Mouse (Mus musculus): Measurements from ENCODE around the gene Inip.

The Inip gene

GRCm38 (mm10) chr4:59782853-59783684 lies 18.3 kb downstream of the Inip start:
- H3K4me1 ChIP-seq (replicated peaks; ENCODE audit: low read depth, low read length) = peaks cover 66% of the 10 kb centered on the region
- H3K9me3 ChIP-seq (ENCODE audit: low read length) = no peaks in the 10 kb centered on the region
- H3K4me3 ChIP-seq (replicated peaks; ENCODE audit: low read length) = peak overlapping the region; percentile 100
- peaks cover 34% of the 10 kb centered on the region for H3K36me3 ChIP-seq (ENCODE audit: insufficient read depth, low read length)
- no peak for TF ChIP-seq NANOG (IDR thresholded peaks at IDR 0.05; ENCODE audit: borderline replicate concordance, low read length)
- TF ChIP-seq POU5F1 (IDR thresholded peaks at IDR 0.05; ENCODE audit: borderline replicate concordance, low read length) = no peak
- TF ChIP-seq CTCF (conservative IDR thresholded peaks at IDR 0.05; ENCODE audit: low read length) = no peak
- no peaks in the 10 kb centered on the region for H3K27me3 ChIP-seq (ENCODE audit: insufficient read depth, low read length)

- Histone ChIP-seq H3K4me1 (replicated peaks; ENCODE audit: low read depth, low read length) (peaks cover 75% of the 10 kb centered on the region), H3K9me3 (ENCODE audit: low read length) (no peaks in the 10 kb centered on the region), H3K4me3 (replicated peaks; ENCODE audit: low read length) (no peak overlapping the region), H3K27me3 (ENCODE audit: insufficient read depth, low read length) (no peaks in the 10 kb centered on the region), H3K36me3 (ENCODE audit: insufficient read depth, low read length) (peaks cover 59% of the 10 kb centered on the region)
- TF ChIP-seq CTCF (conservative IDR thresholded peaks at IDR 0.05; ENCODE audit: low read length) (peak; percentile 50), NANOG (IDR thresholded peaks at IDR 0.05; ENCODE audit: borderline replicate concordance, low read length) (no peak)
Measured at GRCm38 (mm10) chr4:59780568-59780967, 20.8 kb downstream of the Inip start.

- peaks cover 83% of the 10 kb centered on the region for H3K36me3 ChIP-seq (ENCODE audit: insufficient read depth, low read length)
- H3K4me3 ChIP-seq (replicated peaks; ENCODE audit: low read length) = no peak overlapping the region
- TF ChIP-seq NANOG (IDR thresholded peaks at IDR 0.05; ENCODE audit: borderline replicate concordance, low read length) (no peak), POU5F1 (IDR thresholded peaks at IDR 0.05; ENCODE audit: borderline replicate concordance, low read length) (no peak), CTCF (conservative IDR thresholded peaks at IDR 0.05; ENCODE audit: low read length) (no peak)
Measured at GRCm38 (mm10) chr4:59777828-59778227, 23.6 kb downstream of the Inip start.

GRCm38 (mm10) chr4:59772171-59772879 lies 29.1 kb downstream of the Inip start:
- no peaks in the 10 kb centered on the region for H3K9me3 ChIP-seq (ENCODE audit: low read length)
- H3K36me3 ChIP-seq (ENCODE audit: insufficient read depth, low read length) = peaks cover 87% of the 10 kb centered on the region
- no peak for TF ChIP-seq NANOG (IDR thresholded peaks at IDR 0.05; ENCODE audit: borderline replicate concordance, low read length)
- no peak for TF ChIP-seq POU5F1 (IDR thresholded peaks at IDR 0.05; ENCODE audit: borderline replicate concordance, low read length)
- TF ChIP-seq CTCF (conservative IDR thresholded peaks at IDR 0.05; ENCODE audit: low read length) = no peak
- no peak overlapping the region for H3K4me3 ChIP-seq (replicated peaks; ENCODE audit: low read length)
- H3K27me3 ChIP-seq (ENCODE audit: insufficient read depth, low read length) = no peaks in the 10 kb centered on the region
- peaks cover 61% of the 10 kb centered on the region for H3K4me1 ChIP-seq (replicated peaks; ENCODE audit: low read depth, low read length)

More at GRCm38 (mm10) chr4:59777828-59778227, 23.6 kb downstream of the Inip start:
- no peaks in the 10 kb centered on the region for H3K27me3 ChIP-seq (ENCODE audit: insufficient read depth, low read length)
- H3K4me1 ChIP-seq (replicated peaks; ENCODE audit: low read depth, low read length) = peaks cover 78% of the 10 kb centered on the region
- H3K9me3 ChIP-seq (ENCODE audit: low read length) = no peaks in the 10 kb centered on the region

- H3K4me3 ChIP-seq (replicated peaks; ENCODE audit: low read length) = no peak overlapping the region
- TF ChIP-seq CTCF (conservative IDR thresholded peaks at IDR 0.05; ENCODE audit: low read length) = no peak
- TF ChIP-seq NANOG (IDR thresholded peaks at IDR 0.05; ENCODE audit: borderline replicate concordance, low read length) = no peak
- no peak for TF ChIP-seq POU5F1 (IDR thresholded peaks at IDR 0.05; ENCODE audit: borderline replicate concordance, low read length)
- peaks cover 44% of the 10 kb centered on the region for H3K36me3 ChIP-seq (ENCODE audit: insufficient read depth, low read length)
- no peaks in the 10 kb centered on the region for H3K27me3 ChIP-seq (ENCODE audit: insufficient read depth, low read length)
- H3K9me3 ChIP-seq (ENCODE audit: low read length) = no peaks in the 10 kb centered on the region
- peaks cover 44% of the 10 kb centered on the region for H3K4me1 ChIP-seq (replicated peaks; ENCODE audit: low read depth, low read length)
Measured at GRCm38 (mm10) chr4:59767717-59768116, 33.7 kb downstream of the Inip start.

- TF ChIP-seq POU5F1 (IDR thresholded peaks at IDR 0.05; ENCODE audit: borderline replicate concordance, low read length) (no peak), NANOG (IDR thresholded peaks at IDR 0.05; ENCODE audit: borderline replicate concordance, low read length) (no peak), CTCF (conservative IDR thresholded peaks at IDR 0.05; ENCODE audit: low read length) (no peak)
- H3K36me3 ChIP-seq (ENCODE audit: insufficient read depth, low read length) = peaks cover 22% of the 10 kb centered on the region
- H3K4me1 ChIP-seq (replicated peaks; ENCODE audit: low read depth, low read length) = peaks cover 26% of the 10 kb centered on the region
- no peaks in the 10 kb centered on the region for H3K27me3 ChIP-seq (ENCODE audit: insufficient read depth, low read length)
- no peaks in the 10 kb centered on the region for H3K9me3 ChIP-seq (ENCODE audit: low read length)
- peak overlapping the region; percentile 41 for H3K4me3 ChIP-seq (replicated peaks; ENCODE audit: low read length)
Measured at GRCm38 (mm10) chr4:59765385-59766005, 35.9 kb downstream of the Inip start.

GRCm38 (mm10) chr4:59764950-59765349 lies 36.4 kb downstream of the Inip start:
- Histone ChIP-seq H3K4me1 (replicated peaks; ENCODE audit: low read depth, low read length) (peaks cover 24% of the 10 kb centered on the region), H3K9me3 (ENCODE audit: low read length) (no peaks in the 10 kb centered on the region), H3K4me3 (replicated peaks; ENCODE audit: low read length) (peak overlapping the region; percentile 41), H3K27me3 (ENCODE audit: insufficient read depth, low read length) (no peaks in the 10 kb centered on the region), H3K36me3 (ENCODE audit: insufficient read depth, low read length) (peaks cover 17% of the 10 kb centered on the region)
- no peak for TF ChIP-seq NANOG (IDR thresholded peaks at IDR 0.05; ENCODE audit: borderline replicate concordance, low read length)
- no peak for TF ChIP-seq POU5F1 (IDR thresholded peaks at IDR 0.05; ENCODE audit: borderline replicate concordance, low read length)
- TF ChIP-seq CTCF (conservative IDR thresholded peaks at IDR 0.05; ENCODE audit: low read length) = no peak

GRCm38 (mm10) chr4:59761365-59761729 lies 40.0 kb downstream of the Inip start:
- Histone ChIP-seq H3K36me3 (ENCODE audit: insufficient read depth, low read length) (no peaks in the 10 kb centered on the region), H3K4me3 (replicated peaks; ENCODE audit: low read length) (no peak overlapping the region), H3K27me3 (ENCODE audit: insufficient read depth, low read length) (no peaks in the 10 kb centered on the region), H3K4me1 (replicated peaks; ENCODE audit: low read depth, low read length) (peaks cover 20% of the 10 kb centered on the region), H3K9me3 (ENCODE audit: low read length) (no peaks in the 10 kb centered on the region)
- TF ChIP-seq NANOG (IDR thresholded peaks at IDR 0.05; ENCODE audit: borderline replicate concordance, low read length) = no peak
- TF ChIP-seq POU5F1 (IDR thresholded peaks at IDR 0.05; ENCODE audit: borderline replicate concordance, low read length) = no peak
- no peak for TF ChIP-seq CTCF (conservative IDR thresholded peaks at IDR 0.05; ENCODE audit: low read length)
